Mouse (Mus musculus) T-helper 1 cell (primary cell): Measurements from ENCODE around the gene 2310033P09Rik.

Experiments used
- in situ Hi-C: fragments of 300-600 bp; cut with MboI, MseI; formaldehyde crosslinking; loops from one replicate; pipeline ENCODE4 v1.15.1; 2025; ENCODE audit warnings: high pct_unique_total_duplicates

2310033P09Rik gene

DNA sequence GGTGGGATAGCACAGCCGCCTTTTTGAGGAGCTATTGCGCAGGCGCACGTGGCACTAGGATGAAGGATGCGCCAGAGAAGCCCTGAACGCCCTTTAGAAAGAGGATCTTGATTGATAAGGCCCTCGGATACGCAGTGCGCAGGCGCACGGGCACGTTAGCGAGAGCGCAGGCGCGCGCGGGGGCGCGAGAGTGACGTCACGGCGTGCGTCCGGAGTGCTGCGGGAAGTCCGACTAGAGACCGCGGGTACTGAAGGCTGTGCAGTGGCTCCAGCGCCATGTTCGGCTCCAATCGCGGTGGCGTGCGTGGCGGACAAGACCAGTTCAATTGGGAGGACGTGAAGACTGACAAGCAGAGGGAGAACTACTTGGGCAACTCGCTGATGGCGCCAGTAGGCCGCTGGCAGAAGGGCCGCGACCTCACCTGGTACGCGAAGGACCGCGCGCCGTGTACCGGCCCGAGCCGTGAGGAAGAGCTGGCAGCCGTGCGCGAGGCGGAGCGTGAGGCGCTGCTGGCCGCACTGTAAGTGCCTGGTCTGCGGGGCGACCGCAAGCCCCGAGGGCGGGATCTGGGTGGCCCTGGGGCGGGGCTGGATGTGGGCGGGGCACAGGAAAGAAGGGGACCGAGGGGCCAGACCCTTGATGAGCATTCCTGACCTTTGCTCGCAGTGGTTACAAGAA lies at the start of gene 2310033P09Rik:
Gene 2310033P09Rik (plus strand): TSS at position 169 of the 679 bp plus-strand sequence.
- in situ Hi-C loops = no loop called here

DNA sequence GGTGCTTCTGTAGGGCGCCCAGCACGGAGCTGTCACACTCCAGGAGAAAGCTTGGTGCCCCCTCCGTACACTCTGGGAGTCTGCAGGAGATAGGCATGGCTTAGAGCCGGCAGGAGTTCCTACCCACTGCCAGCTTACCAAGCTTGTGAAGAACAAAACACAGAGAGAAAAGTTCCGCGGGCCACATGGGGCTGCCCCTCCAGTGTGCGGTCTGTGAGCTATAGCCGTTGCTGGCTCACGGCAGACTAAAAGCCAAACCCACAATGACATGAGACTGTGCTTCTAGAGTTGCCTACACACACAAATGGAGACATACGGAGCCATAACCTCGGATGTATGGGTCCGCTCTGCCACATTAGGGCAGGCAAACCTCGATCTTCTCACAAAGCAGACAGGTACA lies 49.0 kb upstream of the 2310033P09Rik start:
- in situ Hi-C loops = no loop called here

DNA sequence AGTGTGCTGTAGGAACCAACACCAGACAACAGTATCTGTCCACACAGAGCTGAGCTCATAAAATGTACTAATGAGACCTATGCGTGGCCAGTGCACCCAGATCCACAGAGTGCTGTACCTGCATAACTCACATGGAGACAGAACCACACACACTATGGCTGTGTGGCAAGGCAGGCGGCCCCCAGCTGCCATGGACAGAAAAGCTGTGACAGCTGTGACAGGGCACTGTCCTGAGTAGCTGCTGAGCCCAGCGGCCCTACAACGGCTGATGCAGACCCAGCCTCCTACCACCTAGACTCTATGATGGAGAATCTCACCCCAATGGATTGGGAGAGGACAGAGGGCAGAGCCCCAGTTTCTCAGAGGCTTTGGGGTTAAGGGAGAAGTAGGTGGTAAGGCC lies 48.6 kb upstream of the 2310033P09Rik start:
- in situ Hi-C loops = no loop called here

DNA sequence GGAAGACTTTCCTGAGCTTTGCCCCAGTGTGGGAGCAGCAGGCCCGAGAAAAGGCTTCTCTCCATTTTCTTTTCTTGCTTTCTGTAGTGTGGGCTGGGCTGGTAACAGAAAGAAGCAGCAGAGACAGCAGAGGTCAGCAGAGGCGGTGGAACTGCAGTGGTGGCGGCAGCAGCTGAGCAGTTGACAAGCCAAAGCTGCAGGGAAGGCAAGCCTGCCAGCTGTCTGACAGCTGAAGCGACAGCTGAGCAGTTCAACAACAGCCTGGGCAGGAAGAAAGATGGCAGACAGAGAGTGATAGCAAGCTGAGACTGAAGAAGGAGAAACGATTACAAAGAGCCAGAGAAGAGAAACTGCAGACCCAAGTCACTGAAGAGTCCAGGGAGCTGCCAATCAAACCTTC lies 46.7 kb upstream of the 2310033P09Rik start:
- in situ Hi-C loops = no loop called here

DNA sequence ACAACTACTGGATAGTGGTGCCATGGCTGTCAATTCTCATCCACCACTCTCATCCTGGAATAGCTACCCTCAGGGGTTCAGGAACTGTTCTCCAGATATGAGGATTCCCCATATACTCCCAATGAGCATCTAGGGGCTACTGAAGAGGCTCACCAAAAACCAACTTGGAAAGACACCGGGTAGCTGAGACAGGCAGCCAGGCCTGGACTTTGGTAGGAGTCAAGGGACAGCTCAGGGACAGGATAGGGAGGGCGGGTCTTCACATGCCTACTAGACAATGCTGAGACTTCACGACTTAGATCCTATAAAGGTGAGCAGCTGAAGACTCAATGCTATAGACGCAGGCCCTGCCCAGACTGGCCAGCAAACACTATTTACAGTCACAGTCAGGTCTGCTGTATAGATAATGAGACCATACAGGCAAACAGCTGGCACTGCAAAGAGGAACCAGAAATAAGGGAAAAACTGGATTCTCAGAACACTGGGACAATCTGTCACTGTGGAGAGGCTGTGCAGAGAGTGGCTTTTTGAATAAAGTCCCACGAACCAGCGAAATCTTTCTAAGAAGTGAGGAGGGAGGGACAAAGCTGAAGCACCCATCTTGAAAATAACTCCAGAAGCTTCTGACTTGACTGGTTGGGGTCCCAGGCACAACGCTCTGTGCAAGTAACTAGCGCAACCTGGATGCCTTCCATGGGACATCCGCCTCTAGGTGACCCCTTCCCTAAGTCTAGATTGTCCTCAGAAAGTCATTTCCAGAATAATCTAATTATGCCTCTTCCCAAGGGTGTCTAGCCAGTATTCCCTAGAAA lies 45.5 kb upstream of the 2310033P09Rik start:
- in situ Hi-C loops = no loop called here

DNA sequence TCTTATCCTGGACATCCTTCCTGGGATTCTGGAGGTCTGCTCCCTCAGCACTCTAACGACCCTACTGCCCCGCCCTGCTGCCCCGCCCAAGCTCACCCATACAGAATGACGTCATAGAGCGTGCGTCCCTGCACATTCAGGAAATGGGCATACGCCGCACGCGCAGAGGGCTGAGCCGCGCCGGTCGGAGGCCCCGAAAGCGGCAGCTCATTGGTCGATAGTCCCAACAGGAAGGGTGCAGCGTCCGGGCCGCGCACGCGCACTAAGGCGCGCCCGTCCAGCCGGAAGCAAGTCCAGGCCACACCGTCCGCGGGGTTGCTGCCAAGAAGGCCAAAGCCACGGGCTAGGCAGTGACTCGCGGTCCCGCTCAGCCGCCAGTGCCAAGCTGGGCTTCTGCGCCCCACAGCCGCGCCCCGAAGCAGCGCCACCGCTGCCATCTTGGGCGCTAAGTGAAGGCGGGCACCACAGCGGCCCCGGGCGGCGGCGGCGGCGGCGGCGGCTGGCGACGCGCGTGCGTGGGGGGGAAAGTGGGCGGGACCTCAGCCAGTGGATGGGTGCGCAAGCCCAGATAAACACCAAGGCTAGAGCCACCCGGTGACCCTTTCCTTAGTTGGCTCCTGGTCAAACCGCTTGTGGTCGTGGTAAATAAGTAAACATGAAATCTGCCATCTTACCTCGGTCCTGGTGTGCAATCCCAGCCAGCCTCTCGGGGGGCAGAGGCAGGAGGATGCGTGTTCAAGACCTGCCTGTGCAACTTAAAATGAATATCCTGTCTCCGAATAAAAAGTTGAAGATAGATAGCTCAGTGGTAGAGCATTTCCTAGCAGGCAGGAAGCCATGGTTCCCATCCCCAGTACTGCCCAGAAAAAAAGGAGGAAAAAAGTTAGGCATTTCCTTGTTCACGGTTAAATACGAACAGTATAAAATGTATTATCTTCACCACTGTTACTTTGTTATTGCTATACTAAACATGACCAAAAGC lies 44.6 kb upstream of the 2310033P09Rik start, which contains the start of gene Iba57:
Gene Iba57 (minus strand): TSS at position 485 of the 982 bp plus-strand sequence.
- in situ Hi-C loops = no loop called here

DNA sequence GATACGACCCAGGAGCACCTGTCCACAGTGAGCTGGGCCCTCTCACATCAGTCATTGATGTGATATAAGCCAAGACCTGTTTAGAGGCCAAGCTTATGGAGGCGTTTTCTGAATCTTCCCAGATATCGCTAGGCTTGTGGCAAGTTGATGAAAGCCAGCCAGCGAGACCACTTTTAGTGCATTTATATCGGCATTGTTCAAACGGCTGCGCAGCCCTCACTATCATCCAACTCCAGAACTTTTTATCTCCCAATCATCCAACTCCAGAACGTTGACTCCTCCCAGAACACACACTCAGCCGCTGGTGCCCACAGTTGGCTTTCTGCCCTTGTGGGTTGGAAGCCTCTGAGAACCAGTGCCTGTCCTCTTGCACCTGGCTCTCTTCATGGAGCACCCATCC lies 43.7 kb upstream of the 2310033P09Rik start:
- in situ Hi-C loops = no loop called here

DNA sequence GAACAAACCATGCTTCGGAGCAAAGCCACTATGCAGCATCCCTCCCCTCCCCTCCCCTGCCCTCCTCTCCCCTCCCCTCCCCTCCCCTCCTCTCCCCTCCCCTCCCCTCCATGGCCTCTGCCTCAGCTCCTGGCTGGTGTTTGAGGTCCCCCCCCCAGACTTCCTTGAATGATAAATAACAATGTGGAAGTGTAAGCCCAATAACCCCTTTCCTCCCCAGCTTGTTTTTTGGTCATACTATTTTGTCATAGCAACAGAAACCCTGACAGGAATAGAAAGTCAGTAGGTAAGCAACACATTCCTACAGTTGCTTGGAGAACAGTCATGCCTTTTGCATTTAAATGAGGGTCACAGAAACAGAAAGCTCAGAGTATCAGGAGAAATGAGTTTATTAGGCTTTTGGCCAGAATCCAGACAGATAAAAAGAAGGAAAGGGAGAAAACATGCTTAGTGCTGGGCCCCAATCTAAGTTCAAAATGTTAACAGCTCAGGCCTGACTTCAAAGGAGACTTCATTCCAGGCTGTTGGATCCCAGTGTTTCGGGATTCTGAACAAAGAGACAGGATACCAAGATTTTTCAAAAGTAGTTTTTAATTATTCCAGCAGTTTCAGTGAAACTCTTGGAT lies 42.4 kb upstream of the 2310033P09Rik start:
- in situ Hi-C loops = no loop called here

DNA sequence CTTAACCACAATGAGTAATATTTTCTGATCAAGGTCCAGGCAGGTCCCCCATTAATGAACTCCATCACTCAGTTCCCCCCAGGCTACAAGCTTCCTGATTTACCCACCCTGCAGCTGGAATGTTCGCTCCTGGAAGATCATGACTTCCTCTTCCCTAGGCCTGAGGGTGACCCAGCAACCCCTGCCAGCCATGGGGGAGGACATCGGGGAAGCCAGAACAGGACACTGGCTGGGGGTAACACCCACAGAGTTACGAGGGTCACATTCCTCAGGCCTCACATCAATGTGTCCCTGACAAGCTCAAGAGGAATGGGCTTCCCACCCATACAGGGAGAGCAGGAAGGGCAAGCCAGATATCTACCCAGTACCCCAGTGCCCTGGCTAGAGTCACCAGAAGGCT lies 38.3 kb upstream of the 2310033P09Rik start:
- in situ Hi-C loops = loop anchor here (5.0 kb wide), 1 partner anchor 1052 kb away; the partner anchor contains the start of gene Srebf1

DNA sequence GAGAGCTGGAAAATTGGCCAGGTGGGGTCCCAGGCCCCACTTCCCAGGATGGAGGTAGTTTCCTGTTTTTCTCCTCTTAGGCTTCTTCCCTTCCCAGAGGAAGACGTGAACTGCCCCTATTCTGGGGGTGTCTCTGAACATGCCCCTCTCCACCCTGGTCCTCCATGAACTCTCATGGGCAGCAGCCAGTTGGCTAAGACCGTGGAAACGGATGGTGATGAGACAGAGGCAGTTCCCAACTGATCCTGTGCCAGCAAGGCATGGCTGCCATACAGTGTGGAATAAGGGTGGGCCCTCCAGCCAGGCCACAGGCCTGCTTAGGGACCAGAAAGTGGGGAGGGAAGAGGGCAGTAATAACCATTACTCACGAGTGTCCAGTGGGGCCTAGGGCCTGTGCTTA lies 37.6 kb upstream of the 2310033P09Rik start:
- in situ Hi-C loops = loop anchor here (5.0 kb wide), 1 partner anchor 1052 kb away; the partner anchor contains the start of gene Srebf1

DNA sequence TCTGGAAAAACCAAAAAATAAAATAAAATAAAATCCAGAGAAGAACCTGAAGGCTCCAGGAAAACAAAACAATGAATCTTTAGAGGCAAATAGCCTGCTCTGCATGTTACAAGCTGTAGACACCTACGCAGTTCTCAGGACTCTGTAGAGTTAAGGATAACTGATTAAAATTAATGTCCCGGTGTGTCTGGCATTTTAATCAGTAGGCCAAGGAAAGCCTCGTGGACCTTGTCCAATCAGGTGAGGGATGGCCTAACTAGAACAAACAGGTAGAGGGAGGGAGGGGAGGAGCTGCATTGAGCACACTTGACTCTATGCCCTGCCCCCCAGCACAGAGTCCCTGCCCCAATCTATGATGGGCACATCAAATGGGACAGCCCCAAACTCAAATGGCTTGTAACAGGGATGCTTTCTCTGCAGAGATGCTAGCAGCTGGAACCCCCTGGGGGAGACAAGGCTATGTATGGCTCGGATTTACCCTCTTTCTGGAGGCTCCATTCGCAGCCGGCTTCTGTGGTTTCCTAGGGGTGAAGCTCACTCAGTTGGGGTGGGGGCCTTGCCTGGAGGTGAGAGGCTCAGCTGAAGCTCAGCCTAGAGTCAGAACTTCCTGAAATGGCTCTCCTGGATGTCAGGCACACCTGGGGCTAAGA lies 33.8 kb upstream of the 2310033P09Rik start:
- in situ Hi-C loops = loop anchor here (5.0 kb wide), 1 partner anchor 1048 kb away; the partner anchor contains the start of gene Srebf1

DNA sequence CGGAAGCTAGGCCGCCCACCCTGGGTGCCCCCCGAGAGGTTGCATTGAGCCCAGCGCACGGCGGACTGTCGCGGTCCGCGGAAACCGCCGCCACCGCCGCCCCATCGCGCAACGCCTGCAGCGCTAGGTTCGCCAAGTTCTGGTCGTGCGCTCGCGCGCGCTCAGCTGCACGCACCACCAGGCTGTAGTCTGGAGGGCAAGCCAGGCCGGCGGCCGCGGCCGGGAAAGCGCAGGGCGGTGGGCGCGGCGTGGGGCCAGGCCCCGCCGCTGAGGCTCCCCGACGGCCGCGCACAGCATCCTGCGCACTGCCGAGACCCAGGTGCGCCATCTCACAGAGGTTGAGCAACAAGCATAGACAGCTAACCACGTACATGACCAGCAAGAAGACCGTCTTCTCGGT lies 31.6 kb upstream of the 2310033P09Rik start:
- in situ Hi-C loops = no loop called here

DNA sequence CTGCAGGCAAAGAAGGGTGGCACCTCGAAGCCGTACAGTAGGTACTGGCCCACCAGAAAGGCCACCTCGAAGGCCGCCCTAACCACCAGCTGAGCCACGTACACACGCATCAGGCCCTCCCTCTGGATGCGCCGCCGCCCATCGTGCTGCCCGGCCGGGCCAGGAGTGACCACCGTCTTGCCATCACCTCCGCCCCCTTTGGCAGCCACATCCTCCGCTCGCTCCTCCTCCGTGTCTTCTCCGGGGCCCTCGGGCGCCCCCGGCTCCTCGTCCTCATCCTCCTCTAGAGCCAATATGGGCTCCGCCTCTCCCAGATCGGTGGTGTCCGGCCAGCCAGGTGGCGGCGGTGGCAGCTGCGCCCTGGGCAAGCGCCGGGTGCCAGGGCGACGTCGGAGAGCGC lies 31.2 kb upstream of the 2310033P09Rik start:
- in situ Hi-C loops = no loop called here

DNA sequence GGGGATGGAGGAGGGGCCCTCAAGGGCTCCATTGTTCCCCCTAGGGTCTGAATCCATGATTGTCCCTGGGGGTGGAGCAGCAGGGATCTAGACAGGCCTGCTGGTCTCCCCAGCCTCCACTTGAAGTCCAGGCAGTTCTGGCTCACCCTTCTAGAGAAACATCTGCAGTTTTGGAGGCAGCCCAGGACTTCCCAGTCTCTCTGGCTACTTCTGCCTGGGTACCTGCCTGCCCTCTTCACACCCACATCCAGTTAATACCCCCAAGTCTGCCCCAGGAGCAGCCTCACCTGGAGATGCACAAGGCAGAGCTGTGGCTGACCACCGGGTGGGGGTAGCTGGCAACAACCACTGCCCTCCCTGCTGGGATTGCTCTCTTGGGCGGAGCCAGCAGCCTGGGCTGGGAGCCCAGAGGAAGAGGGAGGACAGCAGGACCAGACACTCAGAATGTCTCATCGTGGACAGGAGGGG lies 25.2 kb upstream of the 2310033P09Rik start, which contains the start of gene Gjc2:
Gene Gjc2 (minus strand): TSS at position 350 of the 468 bp plus-strand sequence.
- in situ Hi-C loops = loop anchor here (5.0 kb wide), 1 partner anchor 91 kb away; no protein-coding TSS in a partner anchor

DNA sequence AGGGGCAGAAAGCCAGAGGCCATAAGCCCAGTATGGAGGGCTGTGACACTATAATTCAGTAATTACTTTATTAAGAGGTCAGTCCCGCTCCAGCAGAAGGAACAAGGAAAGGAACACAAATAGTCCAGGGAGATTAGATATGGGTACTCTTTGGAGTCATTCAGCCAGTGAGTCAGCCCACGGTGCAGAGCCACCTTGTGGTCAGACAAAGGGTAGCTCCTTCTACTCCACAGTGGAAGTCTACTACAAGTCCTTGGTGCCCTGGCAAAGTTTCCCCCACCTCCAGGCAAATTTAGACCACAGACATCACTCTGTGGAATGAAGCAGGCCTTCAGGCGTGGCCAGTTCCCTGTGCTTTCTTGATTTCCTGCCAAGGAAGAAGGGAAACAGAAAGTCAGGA lies 24.3 kb upstream of the 2310033P09Rik start:
- in situ Hi-C loops = loop anchor here (5.0 kb wide), 1 partner anchor 92 kb away; no protein-coding TSS in a partner anchor

DNA sequence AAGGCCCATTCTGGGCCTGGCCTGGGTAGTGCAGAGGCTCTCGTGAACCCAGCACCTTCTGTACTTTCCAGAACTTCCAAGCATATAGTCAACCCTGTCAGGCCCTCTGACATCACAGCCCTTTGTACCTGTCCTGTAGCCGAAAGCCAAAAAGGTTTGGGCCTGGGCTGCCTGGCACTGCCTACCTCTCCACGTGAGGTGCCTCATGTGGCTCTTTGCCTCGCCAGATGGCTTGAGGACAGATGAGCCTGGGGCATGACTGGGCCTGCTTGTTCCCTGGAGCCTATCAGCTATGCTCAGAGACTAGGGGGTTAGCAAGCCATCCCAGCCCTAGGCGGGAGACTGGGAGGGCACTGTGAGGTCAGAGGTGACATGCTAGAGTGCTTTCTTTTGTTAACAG lies 22.6 kb upstream of the 2310033P09Rik start:
- in situ Hi-C loops = no loop called here

DNA sequence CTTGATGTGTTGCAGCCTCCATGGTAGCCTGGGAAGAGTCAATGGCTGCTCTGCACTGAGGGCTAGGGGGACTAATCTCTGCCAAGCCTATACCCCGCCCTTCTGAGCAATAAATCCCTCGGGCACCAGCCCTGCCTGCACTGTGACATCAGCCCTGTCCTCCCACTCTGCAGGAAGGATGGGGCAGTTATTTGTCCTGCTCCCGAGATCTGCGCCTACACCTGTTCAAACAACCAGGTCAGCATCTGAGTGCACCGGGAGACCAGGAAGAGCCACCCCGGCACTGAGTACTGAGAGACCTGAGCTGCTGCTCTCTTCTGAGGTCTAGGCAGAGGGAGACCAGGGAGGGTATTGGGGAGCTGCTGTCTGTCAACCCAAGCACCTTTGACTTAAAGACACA lies 20.4 kb upstream of the 2310033P09Rik start:
- in situ Hi-C loops = no loop called here

DNA sequence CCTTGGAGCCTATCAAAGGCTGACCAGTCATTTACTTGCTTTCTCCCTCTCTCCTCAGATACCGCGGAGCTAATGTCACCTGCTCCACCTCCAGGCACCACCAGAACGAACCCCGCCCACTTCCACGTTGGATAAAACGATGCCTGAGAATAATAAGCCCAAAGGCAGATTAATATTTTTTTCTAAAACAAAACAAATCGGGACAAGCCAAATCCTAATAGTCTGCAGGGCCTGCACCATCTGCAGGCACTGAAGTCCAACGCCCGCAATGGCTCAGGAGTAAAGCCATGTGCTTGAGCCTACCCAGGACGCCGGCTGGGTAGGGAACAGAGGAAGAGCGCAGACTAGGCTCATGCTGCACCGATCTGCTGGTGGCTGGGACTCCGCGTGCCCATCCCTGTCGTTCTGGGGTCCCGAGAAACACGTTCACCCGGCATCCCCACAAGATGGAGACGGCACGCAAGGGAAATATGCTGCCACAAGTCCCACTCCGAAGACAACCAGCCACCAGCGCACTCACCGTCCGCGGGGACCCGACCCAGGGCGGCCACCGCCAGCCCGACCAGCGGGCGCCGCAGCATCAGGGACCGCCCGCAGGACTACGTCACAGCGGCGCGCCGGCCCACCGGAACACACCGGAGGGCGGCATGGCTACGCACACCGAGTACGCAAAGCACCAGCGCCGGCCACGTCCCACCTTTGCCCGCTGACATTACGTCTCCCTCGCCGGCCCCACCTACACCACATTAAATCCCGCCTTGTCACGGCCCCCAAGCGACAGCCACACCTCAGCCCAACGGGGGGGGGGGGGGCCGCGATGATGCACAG lies 16.7 kb upstream of the 2310033P09Rik start:
- in situ Hi-C loops = no loop called here

DNA sequence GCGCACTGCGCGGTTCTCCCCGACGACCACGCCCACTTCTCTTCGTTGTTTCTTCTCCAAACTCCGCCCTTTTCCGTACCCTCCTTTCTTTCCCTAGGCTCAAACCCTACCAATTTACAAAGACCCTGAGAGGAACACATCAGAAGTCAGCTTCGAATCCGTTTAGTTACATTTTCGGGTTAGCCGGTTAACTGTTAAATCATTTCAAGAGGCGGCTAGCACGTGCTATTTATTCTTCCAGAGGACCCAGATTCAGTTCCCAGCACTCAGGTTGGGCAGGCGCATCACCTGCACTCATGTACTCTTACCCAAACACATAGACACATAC lies 16.1 kb upstream of the 2310033P09Rik start, which contains the start of gene Guk1:
Gene Guk1 (minus strand): TSS at position 154 of the 328 bp plus-strand sequence.
- in situ Hi-C loops = no loop called here
